Mouse (Mus musculus) spleen, embryonic (tissue): Measurements from ENCODE around the gene Shf.

ENCODE experiments used
- CTCF ChIA-PET: fragments of 350-600 bp; sonication (Branson Sonifier 250); formaldehyde crosslinking; loops from one replicate; lab custom pipeline; 2022; lab: Charles Lee

Gene Shf

DNA sequence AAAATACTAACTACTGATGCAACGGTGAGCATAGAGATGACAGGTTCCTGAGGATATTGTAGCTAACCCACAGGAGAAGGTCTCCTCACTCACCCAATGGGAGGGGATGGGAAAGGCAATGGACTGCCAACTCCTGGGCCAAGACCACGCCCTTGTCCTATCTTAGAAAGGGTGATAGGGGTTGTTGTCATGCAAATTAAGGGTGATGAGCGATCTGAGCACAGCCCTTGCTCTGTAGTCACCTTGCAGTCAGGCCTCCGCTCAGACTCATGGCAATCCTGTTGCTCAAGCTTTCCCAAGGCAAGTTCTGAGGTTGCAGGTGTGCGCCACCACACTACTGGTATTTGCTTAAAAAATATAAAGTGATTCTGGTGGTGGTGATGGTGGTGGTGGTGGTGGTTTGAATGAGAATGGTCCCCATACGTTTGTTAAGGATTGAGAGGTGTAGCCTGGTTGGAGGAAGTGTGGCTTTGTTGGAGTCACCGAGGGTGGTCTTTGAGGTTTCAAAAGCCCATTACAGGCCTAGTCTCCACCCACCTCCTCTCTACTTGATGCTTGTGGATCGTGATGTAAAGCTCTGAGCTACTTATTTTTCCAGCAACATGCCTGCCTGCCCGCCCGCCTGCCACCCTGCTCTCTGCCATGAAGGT lies 1.3 kb upstream of the Shf start:
- CTCF ChIA-PET, result no interaction called here

DNA sequence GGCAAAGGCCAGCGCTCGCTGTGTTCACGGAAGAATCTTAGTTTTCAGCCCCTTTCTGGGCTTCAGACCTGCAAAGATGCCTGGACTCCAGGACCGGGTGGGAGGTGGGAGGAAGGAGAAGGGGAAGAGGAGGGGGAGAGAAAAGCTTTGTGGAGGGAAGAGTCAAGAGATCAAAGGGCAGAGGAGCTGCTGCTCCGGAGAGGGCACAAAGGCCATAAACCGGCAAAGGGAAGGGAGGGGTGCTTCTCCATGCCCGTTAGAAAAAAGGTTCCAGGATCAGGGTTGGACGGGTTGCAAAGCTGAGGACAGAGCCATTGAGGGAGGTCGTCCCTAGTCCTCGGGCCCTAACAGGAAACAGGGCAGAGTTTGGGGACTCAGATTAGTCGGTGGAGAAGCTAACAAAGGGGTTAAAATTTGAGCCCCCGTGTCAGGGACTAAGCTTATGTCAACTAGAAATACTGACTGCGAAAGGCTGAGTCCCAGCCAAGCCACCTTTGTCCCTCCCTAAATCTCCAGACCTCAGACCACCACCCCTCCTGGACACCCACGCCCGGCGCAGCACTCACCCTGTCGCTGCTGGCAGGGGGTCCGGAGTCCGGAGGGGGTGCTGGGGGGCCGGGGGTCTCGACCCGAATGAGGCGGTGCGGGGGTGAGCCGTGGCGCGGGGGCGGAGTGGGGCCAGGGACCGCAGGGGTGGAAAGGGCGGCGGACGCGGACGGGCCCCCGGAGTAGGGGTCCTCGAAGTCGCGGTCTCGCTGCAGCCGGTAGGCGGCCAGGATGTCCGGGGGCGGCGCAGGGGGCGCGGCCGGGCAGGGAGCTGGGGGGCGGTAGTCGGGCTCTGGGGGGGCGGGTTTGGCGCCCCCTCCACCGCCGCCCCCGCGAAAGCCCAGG lies 636 bp downstream of the Shf start:
- CTCF ChIA-PET, result interaction anchor here (0.6 to 1.2 kb wide), 3 partner anchors 10 to 139 kb away, joined by 4 to 7 read pairs (median 5); no protein-coding TSS in a partner anchor

- CTCF ChIA-PET, result interaction anchor here (0.5 to 1.2 kb wide), 4 partner anchors 10 to 139 kb away, joined by 4 to 8 read pairs (median 5); no protein-coding TSS in a partner anchor
Observed at GRCm38 (mm10) chr2:122367701-122368080, 1.3 kb downstream of the Shf start.

DNA sequence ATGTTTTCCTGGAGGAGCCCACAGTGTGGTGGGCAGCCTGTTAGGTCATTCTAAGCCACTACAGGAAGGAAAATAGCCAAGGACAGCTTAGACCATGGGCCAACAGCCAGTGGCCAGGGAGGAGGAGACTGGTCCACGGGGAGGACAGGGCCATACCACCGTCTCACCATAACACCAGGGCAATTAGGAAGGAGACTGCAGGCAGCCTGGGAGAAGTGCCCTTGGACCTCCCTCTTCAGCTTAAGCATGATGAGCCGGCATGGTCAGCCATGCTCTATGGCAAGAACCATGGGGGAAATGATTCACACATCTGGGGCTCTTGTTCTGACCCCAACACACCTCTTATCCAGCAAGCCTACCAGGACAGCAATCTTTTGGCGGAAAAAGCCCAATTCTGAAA lies 1.8 kb downstream of the Shf start:
- CTCF ChIA-PET, result interaction anchor here (0.5 to 1.2 kb wide), 3 partner anchors 9 to 91 kb away, joined by 5 to 8 read pairs (median 5); no protein-coding TSS in a partner anchor

DNA sequence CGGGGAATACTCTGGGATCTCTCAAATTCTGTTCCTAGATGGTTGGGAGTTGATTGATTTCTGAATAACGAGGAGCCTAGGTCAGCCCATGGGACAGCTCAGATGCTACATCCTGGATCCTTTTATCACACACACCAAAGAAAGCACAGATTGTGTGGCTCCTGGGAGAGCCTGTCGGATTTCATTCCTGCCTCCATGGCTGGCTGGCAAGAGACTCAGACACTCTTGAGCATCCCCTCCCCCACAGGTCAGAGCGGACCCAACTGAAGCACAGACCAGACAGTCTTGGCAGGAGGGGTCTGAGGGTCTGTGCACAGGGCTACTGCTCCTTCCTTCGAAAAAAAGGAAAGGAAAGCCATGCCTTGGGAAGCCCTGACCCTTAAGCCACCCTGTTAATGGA lies 2.3 kb downstream of the Shf start:
- CTCF ChIA-PET, result interaction anchor here (0.7 to 1.3 kb wide), 3 partner anchors 9 to 57 kb away, joined by 3 to 5 read pairs (median 5); no protein-coding TSS in a partner anchor

- CTCF ChIA-PET, result interaction anchor here (1.3 kb wide), 1 partner anchor 57 kb away, joined by 3 read pairs; no protein-coding TSS in a partner anchor
Observed at GRCm38 (mm10) chr2:122366039-122366438, 2.9 kb downstream of the Shf start.

GRCm38 (mm10) chr2:122365244-122365866 lies 3.6 kb downstream of the Shf start:
- CTCF ChIA-PET, result no interaction called here

- CTCF ChIA-PET, result no interaction called here
Observed at GRCm38 (mm10) chr2:122364352-122364944, 4.5 kb downstream of the Shf start.

DNA sequence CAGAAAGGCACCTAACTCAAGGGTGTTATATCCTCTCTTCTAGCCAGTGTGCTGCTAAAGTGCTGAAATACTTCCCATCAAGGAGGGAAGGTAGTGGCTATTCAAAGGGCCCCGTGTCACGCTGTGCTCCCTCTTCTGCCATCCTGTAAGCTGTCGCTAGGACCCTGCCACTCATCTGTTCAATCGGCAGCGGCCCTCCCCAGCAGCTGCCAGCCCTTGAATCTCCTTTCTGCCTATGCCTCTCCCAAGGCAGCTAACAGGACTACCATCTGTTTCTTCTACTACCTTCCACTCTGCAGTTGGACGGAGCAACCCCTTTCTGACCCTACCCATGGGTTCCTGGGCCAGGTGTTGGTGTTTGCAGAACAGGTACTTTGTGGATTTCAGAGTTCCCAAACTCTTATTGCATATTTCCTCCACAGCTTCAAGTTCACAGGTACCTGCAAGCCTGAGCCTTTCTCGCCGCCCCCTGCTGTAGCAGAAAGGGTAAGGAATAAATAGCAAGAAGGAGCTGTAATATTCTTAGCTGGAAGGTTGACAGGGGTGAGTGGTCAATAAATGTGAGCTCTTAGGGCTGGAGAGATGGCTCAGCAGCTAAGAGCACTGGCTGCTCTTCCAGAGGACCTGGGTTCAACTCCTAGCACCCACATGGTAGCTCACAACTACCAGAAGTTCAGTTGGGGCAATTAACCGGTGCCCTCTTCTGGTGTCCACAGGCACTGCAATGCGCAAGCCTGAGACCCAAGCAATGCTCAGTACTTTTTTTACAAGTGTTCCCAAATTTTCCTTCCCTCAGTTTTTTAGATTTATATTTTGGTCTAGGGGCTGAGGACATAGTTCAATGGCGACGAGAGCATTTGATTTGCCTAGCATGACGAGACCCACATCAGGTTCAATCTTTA lies 6.1 kb downstream of the Shf start:
- CTCF ChIA-PET, result no interaction called here

DNA sequence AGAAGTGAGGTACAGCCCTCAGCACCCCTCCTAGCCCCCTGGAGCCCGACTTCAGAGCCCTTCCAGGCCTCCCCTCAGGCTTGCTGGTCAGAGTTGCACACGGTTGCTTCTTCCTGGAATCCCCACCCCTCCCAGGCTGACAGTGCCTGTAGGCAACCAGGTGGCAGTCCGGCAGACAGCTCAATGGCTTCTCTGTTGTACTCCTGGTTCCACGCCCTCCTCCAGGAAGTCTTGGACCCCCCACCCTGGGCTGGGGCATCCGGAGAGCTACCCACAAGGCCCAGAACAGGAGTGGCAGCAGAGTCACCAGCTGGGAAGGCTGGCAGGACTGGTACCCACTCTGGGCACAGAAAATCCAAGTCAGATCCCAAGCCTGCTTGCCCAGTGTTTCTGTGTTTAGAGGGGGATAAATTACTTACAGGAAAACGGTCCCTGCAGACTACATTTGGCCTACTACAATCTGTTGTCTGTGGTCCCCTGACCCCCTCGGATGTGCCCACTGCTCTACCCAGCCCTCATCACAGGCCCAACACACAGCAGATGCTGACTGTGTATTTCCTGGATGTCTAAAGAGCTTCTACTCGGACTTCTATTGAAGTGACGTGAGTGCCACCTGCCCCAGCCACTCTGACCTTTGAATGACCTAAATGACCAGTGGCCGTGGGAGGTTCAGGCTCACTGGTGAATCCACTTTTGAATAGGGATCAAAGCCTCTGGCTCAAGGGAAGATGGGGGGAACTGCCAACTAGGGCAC lies 6.9 kb downstream of the Shf start:
- CTCF ChIA-PET, result interaction anchor here (0.6 kb wide), 1 partner anchor 9 kb away, joined by 3 read pairs; no protein-coding TSS in a partner anchor

GRCm38 (mm10) chr2:122361181-122361580 lies 7.8 kb downstream of the Shf start:
- CTCF ChIA-PET, result no interaction called here

GRCm38 (mm10) chr2:122360310-122360709 lies 8.7 kb downstream of the Shf start:
- CTCF ChIA-PET, result no interaction called here

DNA sequence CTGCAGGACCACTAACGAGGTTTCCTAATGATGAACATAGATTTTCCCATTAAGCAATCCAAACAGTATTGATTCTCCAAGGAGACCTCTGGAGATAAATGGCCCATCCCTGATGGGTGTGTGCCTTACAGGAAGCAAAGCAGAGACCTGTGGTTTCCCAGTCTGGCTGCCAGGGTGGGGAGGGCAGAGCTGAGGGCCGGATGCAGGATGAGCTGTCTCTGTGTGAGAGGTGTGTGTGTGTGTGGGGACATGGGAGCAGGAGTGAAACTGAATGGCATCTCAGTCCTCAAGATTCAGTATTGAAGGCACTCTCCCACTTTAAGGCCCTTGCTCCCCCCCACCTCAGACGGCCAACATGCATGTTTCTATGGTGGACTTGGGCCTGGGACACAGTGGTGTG lies 12.8 kb downstream of the Shf start:
- CTCF ChIA-PET, result no interaction called here

DNA sequence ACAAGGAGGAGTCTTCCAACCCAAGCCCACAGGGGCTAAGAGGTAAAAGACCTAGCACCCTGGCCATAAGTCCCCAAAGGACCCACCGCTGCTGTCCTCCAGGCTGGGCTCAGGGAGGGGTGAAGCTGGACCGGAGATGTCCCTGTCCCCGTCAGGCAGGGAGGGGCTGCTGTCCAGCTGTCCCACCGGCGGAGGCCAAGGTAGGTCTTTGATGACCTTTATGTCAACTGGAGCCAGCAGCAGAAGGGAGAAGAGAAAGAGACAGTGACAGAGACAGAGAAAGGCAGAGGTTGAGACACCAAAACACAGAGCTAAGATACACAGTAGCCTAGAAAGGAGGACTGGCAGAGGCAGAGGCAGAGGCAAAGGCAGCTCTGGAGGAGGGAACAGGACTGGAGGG lies 13.6 kb downstream of the Shf start:
- CTCF ChIA-PET, result interaction anchor here (0.7 kb wide), 1 partner anchor 399 kb away, joined by 11 read pairs; no protein-coding TSS in a partner anchor

DNA sequence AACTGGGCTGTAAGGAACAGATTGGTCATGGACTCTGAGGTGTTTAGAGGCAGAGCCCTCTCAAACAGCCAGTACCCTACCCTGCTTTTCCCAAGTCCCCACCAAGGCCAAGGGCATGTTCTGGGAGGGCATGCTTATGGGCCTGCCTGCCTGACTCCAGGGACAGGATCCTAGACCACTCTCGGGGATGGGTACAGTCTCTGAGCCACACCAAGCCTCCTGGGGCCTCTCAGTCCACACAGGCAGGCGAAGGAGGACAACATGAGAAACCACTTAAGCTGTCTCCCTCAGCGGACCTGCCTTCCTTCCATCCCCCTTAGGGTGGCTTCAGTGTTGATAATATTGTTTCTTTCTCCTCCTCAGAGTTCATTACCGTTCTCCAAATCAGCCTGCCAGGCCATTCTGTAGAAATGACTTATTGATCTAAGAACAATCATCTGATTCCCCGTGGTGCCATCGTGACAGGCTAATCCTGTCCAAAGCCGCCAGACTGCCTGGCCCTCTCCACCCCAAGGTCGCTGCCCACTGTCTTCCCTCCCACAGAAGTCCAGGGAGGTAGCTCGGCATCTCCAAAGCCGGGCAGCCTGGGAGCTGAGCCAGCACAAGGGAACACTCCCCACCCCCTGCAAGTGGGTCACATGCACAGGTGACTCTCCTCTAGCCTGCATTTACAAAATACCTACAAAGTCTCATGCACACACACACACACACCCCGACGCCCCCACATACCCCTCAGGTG lies 14.6 kb downstream of the Shf start:
- CTCF ChIA-PET, result interaction anchor here (0.7 kb wide), 1 partner anchor 400 kb away, joined by 11 read pairs; no protein-coding TSS in a partner anchor

GRCm38 (mm10) chr2:122353765-122354164 lies 15.2 kb downstream of the Shf start:
- CTCF ChIA-PET, result no interaction called here

GRCm38 (mm10) chr2:122352992-122353391 lies 16.0 kb downstream of the Shf start:
- CTCF ChIA-PET, result interaction anchor here (0.8 kb wide), 1 partner anchor 9 kb away, joined by 3 read pairs; no protein-coding TSS in a partner anchor

GRCm38 (mm10) chr2:122351931-122352329 lies 17.0 kb downstream of the Shf start:
- CTCF ChIA-PET, result interaction anchor here (0.8 kb wide), 1 partner anchor 17 kb away, joined by 3 read pairs; the partner anchor contains the start of gene Shf
